Mouse (Mus musculus) 3134 (cell line): ENCODE measurements around the gene Lipi.

Source experiments
- DNase-seq: peaks from one replicate; pipeline ENCODE4 v3.0.0-alpha.2; 2011; ENCODE audit warnings: low spot score; ENCODE audit not compliant: insufficient read length; ENCODE audit errors: extremely low read depth

The Lipi gene

GRCm38 (mm10) chr16:75585961-75586360 is at the start of gene Lipi:
Gene Lipi (minus strand): TSS chr16:75586061.
- DNase-seq: no peak

- no peak for DNase-seq
Measured at GRCm38 (mm10) chr16:75627862-75628261, 42.0 kb upstream of the Lipi start.

GRCm38 (mm10) chr16:75617651-75618349 is 31.9 kb upstream of the Lipi start:
- DNase-seq: no peak

- no peak for DNase-seq
Measured at GRCm38 (mm10) chr16:75612561-75612960, 26.7 kb upstream of the Lipi start.

- DNase-seq: no peak
Measured at GRCm38 (mm10) chr16:75606415-75606814, 20.6 kb upstream of the Lipi start.

GRCm38 (mm10) chr16:75593501-75594183 is 7.8 kb upstream of the Lipi start:
- no peak for DNase-seq

- no peak for DNase-seq
Measured at GRCm38 (mm10) chr16:75592671-75593500, 7.0 kb upstream of the Lipi start, which contains the start of gene Rbm11. Gene Rbm11 (plus strand): TSS chr16:75592844.

DNA sequence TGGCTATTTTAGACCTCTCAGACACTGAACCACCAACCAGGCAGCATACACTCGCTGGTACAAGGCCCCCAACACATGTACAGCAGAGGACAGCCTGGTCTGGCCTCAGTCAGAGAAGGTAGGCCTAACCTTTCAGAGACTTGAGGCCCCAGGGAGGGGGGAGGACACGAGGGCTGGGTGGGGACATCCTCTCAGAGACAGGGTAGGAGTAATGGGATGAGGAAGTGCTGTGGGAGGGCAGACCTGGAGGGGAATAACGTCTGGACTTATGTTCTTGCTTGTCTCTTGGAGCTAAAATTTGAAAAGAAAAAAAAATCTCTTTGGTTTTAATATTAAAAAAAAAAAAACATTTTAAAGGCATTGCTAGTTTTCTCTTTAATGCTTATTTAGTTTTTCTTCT is 605 bp upstream of the Lipi start:
- DNase-seq: peak; percentile 8

DNA sequence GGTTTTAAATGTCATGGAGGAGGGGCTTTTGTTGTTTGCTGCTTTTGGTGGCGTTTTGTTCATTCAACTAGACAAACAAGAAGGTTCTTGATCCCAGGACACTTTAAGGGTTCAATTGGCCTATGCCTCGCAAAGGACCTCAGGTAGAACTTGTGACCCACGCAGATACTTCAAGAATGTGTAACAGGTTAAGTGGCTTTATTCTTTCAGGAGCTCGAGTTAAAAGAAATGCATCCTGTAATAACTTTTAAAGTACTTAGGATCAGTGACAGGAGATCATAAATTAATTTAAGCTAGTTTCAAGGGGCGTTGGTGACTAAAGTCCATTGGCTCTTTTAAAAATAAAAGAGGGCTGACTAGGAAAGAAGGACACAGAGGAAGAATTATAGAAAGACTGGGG is 3.6 kb downstream of the Lipi start:
- DNase-seq: no peak

DNA sequence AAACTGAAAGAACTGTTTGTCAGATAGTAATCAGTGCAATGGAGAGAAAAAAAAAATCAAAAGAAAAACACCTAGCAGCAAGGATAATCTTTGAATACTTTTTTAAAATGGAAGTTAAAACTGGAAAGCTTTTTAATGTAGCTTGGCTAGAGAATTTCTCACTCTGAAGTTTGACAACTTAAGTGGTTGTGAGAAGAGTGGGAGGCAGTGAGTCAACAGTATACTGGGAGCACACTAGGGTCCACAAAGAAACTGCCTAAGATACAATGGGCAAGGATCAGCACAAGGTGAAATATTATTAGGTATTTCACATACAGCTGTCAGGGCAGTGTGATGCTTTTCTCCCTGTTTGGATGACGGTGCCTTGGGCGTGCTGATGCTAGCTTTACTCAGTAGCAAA is 23.0 kb downstream of the Lipi start:
- no peak for DNase-seq

DNA sequence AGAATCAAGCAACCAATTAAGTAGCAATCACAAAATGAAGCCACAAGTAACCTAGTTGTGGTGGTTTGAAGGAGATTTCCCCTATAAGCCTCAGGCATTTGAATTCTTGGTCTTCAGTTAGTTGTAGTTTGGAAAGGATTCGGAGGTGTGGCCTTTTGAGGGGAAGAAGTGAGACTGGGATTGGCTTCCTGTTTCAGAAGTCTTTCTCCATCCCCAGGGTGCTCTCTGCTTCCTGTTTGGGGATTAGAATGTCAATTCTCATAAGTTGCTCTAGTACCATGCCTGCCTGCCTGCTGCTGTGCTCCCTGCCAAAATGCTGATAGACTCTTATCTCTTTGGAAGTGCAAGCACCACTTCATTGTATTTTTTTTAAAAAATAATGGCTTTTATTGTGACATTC is 40.6 kb downstream of the Lipi start:
- DNase-seq: no peak

DNA sequence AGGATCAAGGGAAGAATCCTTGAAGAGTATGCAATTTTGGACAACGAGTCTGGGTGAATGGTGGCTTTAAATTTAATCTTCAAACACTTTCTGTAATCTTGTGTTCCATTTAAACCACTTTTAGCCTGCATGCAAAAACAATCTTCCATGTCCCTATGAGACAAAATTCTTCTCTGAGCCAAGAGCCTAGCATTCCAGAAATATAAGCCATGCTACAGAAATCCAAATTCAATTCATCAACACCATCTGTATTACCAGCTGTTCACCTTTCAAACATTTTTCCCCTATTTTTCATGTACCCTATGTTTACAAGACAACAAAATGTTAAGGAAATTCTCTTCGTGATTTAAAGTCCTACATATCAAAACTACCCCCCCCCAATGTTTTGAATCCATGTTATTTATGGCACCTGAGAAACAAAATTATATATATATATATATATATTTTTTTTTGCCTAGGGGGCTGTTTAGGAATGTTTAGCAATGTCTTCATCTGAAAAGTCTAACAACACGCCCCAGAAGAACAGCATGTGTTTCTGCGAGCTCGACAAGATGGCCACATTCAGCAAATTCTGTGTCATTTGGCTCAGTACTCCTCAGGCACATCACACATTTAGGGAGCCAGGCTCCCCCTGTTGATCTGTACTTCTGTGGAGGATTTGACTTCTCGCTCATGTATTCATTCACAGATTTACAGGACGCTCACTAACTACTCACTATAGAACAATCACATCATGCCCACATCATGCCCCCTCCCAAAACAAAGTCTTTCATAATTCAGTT is 47.9 kb downstream of the Lipi start:
- no peak for DNase-seq

- DNase-seq: no peak
Measured at GRCm38 (mm10) chr16:75531705-75532104, 54.2 kb downstream of the Lipi start.

- DNase-seq: no peak
Measured at GRCm38 (mm10) chr16:75496568-75496967, 89.3 kb downstream of the Lipi start.
